Mouse (Mus musculus) skeletal muscle tissue, postnatal 0 days (tissue): ENCODE measurements around the gene Csnk2b. TPM values are rescaled to one million over a fixed set of nuclear protein-coding genes. Genes with fewer than 3 reads are reported as not detected.

Experiments used
- polyA plus RNA-seq: library from polyadenylated mRNA; unstranded; fragments of >200 nt; fragmentation: Nextera tagmentation; extraction: Ambion mirVana; gene quantifications from 2 replicates; pipeline ENCODE4 v1.2.1, GENCODE M21; 2015

Csnk2b gene
- polyA plus RNA-seq: 203 and 204 TPM in 2 replicates

DNA sequence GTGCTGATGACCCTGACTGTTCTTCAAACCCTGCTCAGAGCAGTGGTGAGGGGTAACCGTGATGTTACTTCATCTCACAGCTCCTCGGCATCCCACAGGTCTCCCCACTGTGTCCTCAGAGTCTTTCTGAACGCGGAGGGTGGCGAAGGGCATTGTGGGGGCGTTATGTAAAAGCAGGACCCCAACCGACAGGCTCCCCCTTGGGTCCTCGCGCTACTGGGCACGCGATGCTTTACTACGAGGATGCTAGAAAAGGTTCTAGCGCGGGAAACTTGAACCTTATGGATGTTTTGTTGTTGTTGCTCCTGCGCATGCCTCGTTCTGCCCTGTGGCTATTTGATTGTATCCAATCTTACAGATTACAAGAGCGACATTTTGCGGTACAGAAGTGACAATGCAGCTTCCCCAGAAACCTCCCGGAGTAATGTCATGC lies at the start of gene Csnk2b:
Csnk2b (minus strand) TSS at position 183 of the 433 bp plus-strand sequence.

GRCm38 (mm10) chr17:35164568-35165450 lies 43.0 kb upstream of the Csnk2b start, which contains the start of gene Prrc2a:
Gene Prrc2a, minus strand, starts transcription at chr17:35164897.

DNA sequence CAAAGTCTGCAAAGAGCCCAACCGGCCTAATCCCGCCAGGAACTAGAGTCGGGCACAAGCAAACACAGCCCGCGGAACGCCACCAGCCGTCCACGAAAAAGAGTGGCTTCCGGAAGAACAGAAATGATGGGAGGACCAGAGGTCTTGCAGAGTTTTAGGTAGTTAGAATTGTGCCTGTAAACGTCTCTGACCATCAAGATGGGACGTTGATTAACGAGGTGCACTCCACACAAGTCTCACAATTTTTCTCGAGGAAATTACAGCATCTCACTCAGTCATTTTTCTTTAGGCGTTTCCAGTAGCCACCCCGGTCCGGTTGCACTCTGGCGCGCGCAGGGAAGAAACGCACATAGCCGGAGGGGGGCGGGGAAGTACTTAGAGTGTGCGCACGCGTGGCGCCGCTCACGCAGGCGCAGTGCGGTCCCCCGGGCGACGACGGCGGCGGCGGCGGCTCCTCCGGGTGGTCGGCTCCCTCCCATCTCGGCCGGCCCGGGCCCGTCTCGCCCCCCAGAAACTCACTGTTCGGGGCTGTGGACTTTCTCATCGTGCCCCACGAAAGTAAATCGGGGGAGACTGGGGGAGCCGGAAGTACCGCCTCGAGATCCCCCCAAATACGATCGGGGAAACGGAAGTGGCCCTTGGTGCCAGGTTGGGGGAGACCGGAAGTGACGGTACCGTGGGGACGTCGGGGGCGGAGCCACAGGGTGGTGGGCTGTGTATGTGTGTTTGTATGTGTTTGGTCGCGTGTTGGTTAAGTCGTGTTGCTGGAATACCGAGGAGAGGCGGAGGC lies 13.1 kb upstream of the Csnk2b start, which contains the start of gene Bag6:
Bag6 (plus strand) TSS at position 378 of the 790 bp plus-strand sequence.

DNA sequence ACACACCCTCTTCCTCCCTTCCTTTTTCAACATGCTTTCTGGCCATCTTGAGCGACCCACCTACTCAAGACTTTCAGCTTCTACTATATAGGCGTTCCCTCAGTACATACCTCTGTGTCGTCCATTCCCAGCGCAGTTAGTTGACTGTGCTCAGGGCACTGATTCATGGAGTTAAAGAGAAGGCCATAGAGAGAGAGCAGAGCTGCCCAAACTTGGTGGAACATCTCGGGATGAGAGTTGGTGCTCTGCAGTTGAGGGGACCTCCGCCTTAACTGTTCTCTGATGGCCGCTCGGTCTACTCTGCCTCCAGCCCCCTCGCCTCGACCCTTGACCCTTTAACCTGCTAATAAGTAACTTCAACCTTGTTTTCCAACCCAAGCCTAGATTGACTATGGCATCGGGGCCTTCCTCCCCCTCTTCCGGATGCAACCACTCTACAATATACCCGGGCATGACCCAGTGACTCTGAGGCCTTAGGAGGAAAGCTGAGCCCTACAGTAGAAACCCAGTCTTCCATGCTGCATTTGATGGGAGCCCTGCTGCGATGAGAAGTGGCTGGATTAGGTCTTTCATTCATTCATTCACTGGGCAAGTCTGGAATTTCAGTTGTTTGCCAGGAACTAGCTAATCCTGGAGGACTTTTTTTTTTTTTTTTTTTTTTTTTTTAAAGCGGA lies 9.8 kb upstream of the Csnk2b start, which contains the start of gene Apom:
Apom (minus strand) TSS at position 551 of the 674 bp plus-strand sequence.

DNA sequence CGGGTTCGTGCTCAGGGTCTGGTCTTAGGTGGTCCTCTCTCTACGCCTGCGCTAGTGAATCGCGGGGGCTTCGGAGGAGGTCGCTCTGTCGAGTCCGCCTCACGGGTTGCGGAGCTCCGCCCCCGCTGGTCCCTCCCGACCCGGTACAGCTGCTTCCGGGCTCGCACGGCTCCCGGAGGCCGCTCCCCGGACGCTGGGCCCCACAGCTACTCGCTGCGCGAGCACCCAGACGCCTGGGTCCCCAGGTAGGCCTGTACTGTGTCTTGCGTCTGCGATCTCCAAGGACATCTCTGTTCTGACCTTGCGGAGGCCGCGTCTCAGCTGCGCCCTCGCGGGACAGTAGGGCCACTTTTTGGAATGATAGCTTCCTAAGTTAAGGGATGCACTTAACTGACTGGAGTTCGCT lies 4.4 kb upstream of the Csnk2b start, which contains the start of gene D17H6S53E:
D17H6S53E (plus strand) TSS at position 168 of the 406 bp plus-strand sequence.

DNA sequence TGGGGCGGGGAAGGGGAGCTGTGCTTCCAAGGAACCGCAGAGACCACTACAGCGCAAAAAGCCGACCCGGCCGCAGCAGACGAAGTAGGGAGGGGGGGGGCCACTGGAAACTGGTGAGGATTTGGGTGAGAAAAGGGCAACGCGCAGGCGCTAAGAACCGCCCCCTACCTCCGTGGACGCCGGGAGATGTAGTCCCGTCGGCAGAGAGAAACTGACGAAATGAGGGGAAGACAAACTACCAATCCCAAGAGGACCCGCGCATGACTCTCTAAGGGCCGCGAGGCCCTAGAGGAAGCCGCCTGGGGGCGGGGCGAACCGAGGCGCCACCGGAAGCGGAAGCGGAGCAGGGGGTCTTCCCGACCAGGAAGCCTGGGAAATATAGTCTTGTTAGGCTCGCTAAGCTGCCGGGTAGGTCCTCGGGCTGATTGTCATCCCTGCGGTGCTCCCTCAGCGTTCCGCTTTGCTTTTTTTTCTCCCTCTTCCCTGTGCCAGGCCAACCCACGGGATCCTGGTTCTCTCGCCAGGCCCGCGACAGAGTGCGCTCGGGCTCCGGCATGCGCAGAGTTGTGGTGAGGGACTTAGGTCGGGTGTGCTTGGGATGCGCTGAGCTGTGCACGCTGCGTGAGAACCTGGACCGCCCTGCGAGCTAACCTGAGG lies 582 bp downstream of the Csnk2b start, which contains the start of gene Gpank1:
Gpank1 (plus strand) TSS at position 313 of the 657 bp plus-strand sequence.

DNA sequence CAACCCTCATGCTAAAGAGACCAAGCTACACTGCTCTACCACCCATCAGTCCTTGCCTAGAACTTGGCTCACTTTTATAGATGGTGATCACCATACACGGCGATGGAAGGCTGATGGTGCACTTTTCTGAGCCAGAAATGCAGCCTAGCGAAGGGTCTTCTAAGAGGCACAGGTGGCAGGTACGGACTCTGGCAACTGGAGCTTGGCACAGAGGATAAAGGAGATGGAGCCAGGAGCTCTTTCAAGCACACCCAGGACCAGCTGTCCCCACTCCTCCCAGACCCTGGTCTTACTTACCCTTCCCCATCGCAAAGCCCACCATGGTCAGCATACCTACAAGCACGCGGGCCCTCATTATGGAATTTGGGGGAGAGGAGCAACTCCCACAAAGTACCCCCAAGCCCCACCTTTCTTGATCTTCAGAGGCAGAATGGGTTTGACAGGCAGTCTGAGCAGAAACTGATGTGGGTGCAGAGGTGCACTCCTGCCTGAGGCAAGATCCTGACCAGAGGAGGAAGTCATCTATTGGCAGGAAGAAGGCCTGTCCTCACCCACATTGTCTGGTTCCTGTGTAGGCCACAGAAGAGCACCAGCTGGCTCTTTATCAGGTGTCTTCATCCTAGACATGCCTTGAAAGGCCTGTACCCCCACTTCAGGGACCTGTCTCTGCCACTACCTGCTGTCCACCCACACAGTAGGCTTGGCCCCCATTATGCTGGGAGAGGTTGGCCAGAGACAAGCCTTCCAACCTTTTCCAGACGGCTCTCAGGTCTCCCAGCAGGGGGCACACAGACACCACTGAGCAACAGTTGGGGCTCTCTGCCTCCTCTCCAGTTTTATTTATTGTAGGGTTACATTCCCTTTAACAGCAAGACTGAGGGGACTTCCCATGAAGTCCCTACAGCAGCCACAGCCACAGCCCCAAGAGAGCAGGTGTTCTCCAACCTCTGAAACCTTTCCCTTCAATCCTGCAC lies 6.5 kb downstream of the Csnk2b start, which contains the start of gene Ly6g5b:
Ly6g5b (minus strand) TSS at position 383 of the 974 bp plus-strand sequence.

DNA sequence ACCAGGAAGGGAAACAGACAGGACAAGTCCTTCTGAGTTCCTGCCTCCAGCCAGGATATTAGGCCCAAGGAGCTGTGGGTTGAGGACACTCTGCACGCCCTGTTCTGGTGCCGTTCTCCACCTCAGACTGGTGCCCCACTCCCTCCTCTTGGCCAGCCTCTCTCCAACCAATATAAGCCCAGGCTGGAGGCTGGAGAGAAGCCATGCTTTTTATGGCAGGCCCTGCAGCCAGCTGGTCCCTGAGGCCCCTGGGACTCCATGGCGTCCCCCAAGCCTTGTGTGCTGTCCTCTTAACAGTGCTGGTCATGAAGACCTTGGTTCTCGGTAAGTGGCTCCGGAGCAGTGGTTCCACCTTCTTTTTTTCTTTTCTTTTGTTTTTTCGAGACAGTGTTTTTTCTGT lies 13.8 kb downstream of the Csnk2b start, which contains the start of gene Ly6g5c:
Ly6g5c (plus strand) TSS at position 183 of the 400 bp plus-strand sequence.

GRCm38 (mm10) chr17:35088825-35089644 lies 32.8 kb downstream of the Csnk2b start, which contains the start of gene Abhd16a:
Gene Abhd16a, plus strand, starts transcription at chr17:35089263.

GRCm38 (mm10) chr17:35085208-35085865 lies 36.5 kb downstream of the Csnk2b start, which contains the start of gene Ly6g6f:
Gene Ly6g6f, minus strand, starts transcription at chr17:35085610.

GRCm38 (mm10) chr17:35077786-35078233 lies 44.0 kb downstream of the Csnk2b start, which contains the start of gene Ly6g6d:
Gene Ly6g6d, minus strand, starts transcription at chr17:35078065.

DNA sequence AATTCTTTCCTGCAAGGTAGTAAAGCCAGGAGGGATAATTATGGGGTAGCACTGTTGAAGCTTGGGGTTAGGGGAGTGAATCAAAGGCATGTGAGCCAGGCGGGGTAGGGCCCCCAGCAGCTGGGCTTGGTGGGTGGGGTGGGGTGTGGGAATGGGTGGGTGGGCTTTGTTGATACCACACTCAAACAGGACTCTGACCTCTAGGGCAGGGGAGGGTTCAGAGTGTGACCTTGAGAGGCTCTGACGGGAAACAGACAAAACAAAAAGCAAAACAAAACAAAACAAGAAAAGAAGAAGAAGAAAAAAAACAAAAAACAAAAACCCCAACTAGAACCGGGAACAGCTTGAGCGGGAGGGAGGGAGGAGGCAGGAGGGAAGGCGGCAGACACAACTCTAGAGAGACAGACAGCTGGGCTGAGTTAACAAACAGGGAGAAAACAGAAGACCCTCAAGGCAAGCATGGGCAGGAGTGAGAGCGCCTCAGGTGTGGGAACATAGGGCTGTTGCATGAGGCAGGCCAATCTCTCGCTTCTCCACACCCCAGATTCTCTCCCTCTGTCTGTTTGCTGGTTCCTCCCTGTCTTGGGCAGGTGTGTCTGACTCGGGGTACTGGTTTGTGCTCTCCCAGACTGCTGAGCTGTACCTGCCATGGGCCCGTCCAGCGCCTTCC lies 45.2 kb downstream of the Csnk2b start, which contains the start of gene Ly6g6e:
Ly6g6e (plus strand) TSS at position 396 of the 670 bp plus-strand sequence.

Other genes with a start within 250 kb of the Csnk2b start
- 0.87 and 0.99 TPM in 2 replicates for gene Zbtb12, start 242.6 kb downstream of the Csnk2b start, polyA plus RNA-seq
- gene Gm20547, start 240.0 kb downstream of the Csnk2b start, polyA plus RNA-seq: not detected in 2 replicates
- gene C2, start 223.8 kb downstream of the Csnk2b start, polyA plus RNA-seq: 5.1 and 9.4 TPM in 2 replicates
- gene Ehmt2, start 223.6 kb downstream of the Csnk2b start, polyA plus RNA-seq: 26.7 and 27.6 TPM in 2 replicates
- gene Slc44a4, start 207.6 kb downstream of the Csnk2b start, polyA plus RNA-seq: not detected in 2 replicates
- 12.8 and 14.9 TPM in 2 replicates for gene Neu1, start 190.8 kb downstream of the Csnk2b start, polyA plus RNA-seq
- 0.12 and 0.27 TPM in 2 replicates for gene Hspa1b, start 162.8 kb downstream of the Csnk2b start, polyA plus RNA-seq
- gene Gm20481, start 152.1 kb downstream of the Csnk2b start, polyA plus RNA-seq: 0.32 TPM in 1 of 2 replicates, not detected in the other
- gene Hspa1a, start 149.9 kb downstream of the Csnk2b start, polyA plus RNA-seq: 2.5 and 3.8 TPM in 2 replicates
- 2.7 and 2.8 TPM in 2 replicates for gene Hspa1l, start 149.3 kb downstream of the Csnk2b start, polyA plus RNA-seq
- gene Lsm2, start 140.2 kb downstream of the Csnk2b start, polyA plus RNA-seq: 54.1 and 55.4 TPM in 2 replicates
- 27.6 and 32.6 TPM in 2 replicates for gene Vars, start 121.1 kb downstream of the Csnk2b start, polyA plus RNA-seq
- gene Vwa7, start 105.5 kb downstream of the Csnk2b start, polyA plus RNA-seq: 0.46 and 0.53 TPM in 2 replicates
- gene Sapcd1, start 94.0 kb downstream of the Csnk2b start, polyA plus RNA-seq: 10.6 and 11.5 TPM in 2 replicates
- 2.2 and 3.5 TPM in 2 replicates for gene Msh5, start 75.3 kb downstream of the Csnk2b start, polyA plus RNA-seq
- 115 and 138 TPM in 2 replicates for gene Clic1, start 72.1 kb downstream of the Csnk2b start, polyA plus RNA-seq
- 144 and 157 TPM in 2 replicates for gene Ddah2, start 63.0 kb downstream of the Csnk2b start, polyA plus RNA-seq
- gene Ly6g6c, start 56.7 kb downstream of the Csnk2b start, polyA plus RNA-seq: 11.3 TPM in 1 of 2 replicates, not detected in the other
- gene Mpig6b, start 55.9 kb downstream of the Csnk2b start, polyA plus RNA-seq: 0.08 and 0.30 TPM in 2 replicates
- gene Ly6g6e, start 45.2 kb downstream of the Csnk2b start, polyA plus RNA-seq: 2.1 TPM in 1 of 2 replicates, not detected in the other
- gene Ly6g6d, start 44.0 kb downstream of the Csnk2b start, polyA plus RNA-seq: 0.49 and 1.2 TPM in 2 replicates
- 0.11 and 0.29 TPM in 2 replicates for gene Ly6g6f, start 36.4 kb downstream of the Csnk2b start, polyA plus RNA-seq
- 87.8 and 89.8 TPM in 2 replicates for gene Abhd16a, start 32.8 kb downstream of the Csnk2b start, polyA plus RNA-seq
- gene Ly6g5c, start 13.8 kb downstream of the Csnk2b start, polyA plus RNA-seq: 0.38 TPM in 1 of 2 replicates, not detected in the other
- gene Ly6g5b, start 6.6 kb downstream of the Csnk2b start, polyA plus RNA-seq: 0.22 and 0.37 TPM in 2 replicates
- gene Gpank1, start 598 bp downstream of the Csnk2b start, polyA plus RNA-seq: 8.4 and 9.1 TPM in 2 replicates
- 10.6 and 11.8 TPM in 2 replicates for gene D17H6S53E, start 4.3 kb upstream of the Csnk2b start, polyA plus RNA-seq
- gene Apom, start 10.0 kb upstream of the Csnk2b start, polyA plus RNA-seq: 0.30 and 0.81 TPM in 2 replicates
- 39.5 and 42.1 TPM in 2 replicates for gene Bag6, start 13.1 kb upstream of the Csnk2b start, polyA plus RNA-seq
- 51.8 and 55.0 TPM in 2 replicates for gene Prrc2a, start 42.8 kb upstream of the Csnk2b start, polyA plus RNA-seq
- 11.0 and 18.3 TPM in 2 replicates for gene Aif1, start 54.0 kb upstream of the Csnk2b start, polyA plus RNA-seq
- 14.2 and 24.5 TPM in 2 replicates for gene Lst1, start 66.4 kb upstream of the Csnk2b start, polyA plus RNA-seq
- gene Ltb, start 72.4 kb upstream of the Csnk2b start, polyA plus RNA-seq: 1.3 and 2.2 TPM in 2 replicates
- gene Tnf, start 80.0 kb upstream of the Csnk2b start, polyA plus RNA-seq: 0.49 and 0.74 TPM in 2 replicates
- 0.12 and 0.24 TPM in 2 replicates for gene Lta, start 83.3 kb upstream of the Csnk2b start, polyA plus RNA-seq
- gene Gm16181, start 98.8 kb upstream of the Csnk2b start, polyA plus RNA-seq: 0.40 and 0.83 TPM in 2 replicates
- gene Atp6v1g2, start 111.6 kb upstream of the Csnk2b start, polyA plus RNA-seq: 3.3 and 3.9 TPM in 2 replicates
- 8.5 and 8.8 TPM in 2 replicates for gene Nfkbil1, start 113.7 kb upstream of the Csnk2b start, polyA plus RNA-seq
- 131 and 157 TPM in 2 replicates for gene Ddx39b, start 119.7 kb upstream of the Csnk2b start, polyA plus RNA-seq
- 113 and 180 TPM in 2 replicates for gene H2-D1, start 140.7 kb upstream of the Csnk2b start, polyA plus RNA-seq
- not detected in 2 replicates for gene H2-Q1, start 198.4 kb upstream of the Csnk2b start, polyA plus RNA-seq
- not detected in 2 replicates for gene H2-Q2, start 220.2 kb upstream of the Csnk2b start, polyA plus RNA-seq